Mouse (Mus musculus) spleen, adult 2 months (tissue): ENCODE measurements at regions not wholly inside any gene's neighbourhood (a gene's known extent, or its start where the extent isn't known, plus 50 kb on each side); places are given as distances from the start of the nearest gene placed in this dataset.
A peak's percentile ranks its signal among the peaks of the same experiment; 100 is the strongest.

Source experiments
- DNase-seq, 2 experiments: peaks; one replicate each; pipeline versions ENCODE4 v3.0.0 to v3.0.0-alpha.2; 2012 to 2021; ENCODE audit warnings: low spot score in 2 of 2, low read depth in 1 of 2
- H3K27ac ChIP-seq: fragments of 200-500 bp; 2 replicates; pipeline ENCODE4 v1.5.1; 2012; ENCODE audit warnings: low read length, inconsistent platforms; ENCODE audit not compliant: insufficient read depth
- H3K27me3 ChIP-seq: fragments of 200-500 bp; 2 replicates; pipeline ENCODE4 v1.6.1; 2012; ENCODE audit warnings: mild to moderate bottlenecking, moderate library complexity, low read length, inconsistent platforms; ENCODE audit not compliant: control insufficient read depth, insufficient read depth
- H3K36me3 ChIP-seq: fragments of 200-500 bp; 2 replicates; pipeline ENCODE4 v1.6.1; 2012; ENCODE audit warnings: mild to moderate bottlenecking, low read length, inconsistent platforms; ENCODE audit not compliant: control insufficient read depth, insufficient read depth
- H3K4me1 ChIP-seq: fragments of 200-500 bp; 2 replicates; pipeline ENCODE4 v1.6.1; 2011; ENCODE audit warnings: inconsistent platforms; ENCODE audit not compliant: control insufficient read depth, insufficient read depth, insufficient read length
- H3K4me3 ChIP-seq: fragments of 200-500 bp; 2 replicates; pipeline ENCODE4 v1.5.1; 2011; ENCODE audit warnings: mild to moderate bottlenecking, inconsistent platforms; ENCODE audit not compliant: insufficient read depth, insufficient read length; ENCODE audit errors: extremely low read depth
- CTCF ChIP-seq: fragments of 200-500 bp; IDR thresholded peaks from 2 replicates; pipeline ENCODE4 v1.5.1; 2011; ENCODE audit warnings: mild to moderate bottlenecking, inconsistent platforms; ENCODE audit not compliant: insufficient read depth, insufficient read length, insufficient replicate concordance; ENCODE audit errors: extremely low read depth
- POLR2A ChIP-seq: fragments of 200-500 bp; IDR thresholded peaks from 2 replicates; pipeline ENCODE4 v1.6.1; 2011; ENCODE audit warnings: low read depth, low read length, inconsistent platforms
- WGBS: fragments of 180-500 bp; shearing (Covaris S2); methylation state at CpG from one replicate; pipeline ENCODE4 v1.1.7; 2018; 5-methylcytosine and 5-hydroxymethylcytosine counted together

GRCm38 (mm10) chr2:93135324-93135723 lies 52.0 kb upstream of the Trp53i11 start:
- Histone ChIP-seq H3K36me3 (no peaks in the 10 kb centered on the region), H3K4me3 (no peak overlapping the region), H3K27me3 (no peaks in the 10 kb centered on the region), H3K27ac (no peak overlapping the region), H3K4me1 (peaks cover 11% of the 10 kb centered on the region; the same call in 1 of the 2 replicates)
- no peak for TF ChIP-seq CTCF
- no peak for TF ChIP-seq POLR2A
- no peak for DNase-seq
- WGBS: 58% methylated on average over 7 of the region's 7 CpGs

GRCm38 (mm10) chr2:93133301-93133971 lies 53.9 kb upstream of the Trp53i11 start:
- H3K27ac ChIP-seq: no peak overlapping the region
- no peaks in the 10 kb centered on the region for H3K36me3 ChIP-seq
- H3K4me3 ChIP-seq: no peak overlapping the region
- peaks cover 14% of the 10 kb centered on the region; the same call in 1 of the 2 replicates for H3K4me1 ChIP-seq
- no peak for TF ChIP-seq POLR2A
- no peak for TF ChIP-seq CTCF
- no peak for DNase-seq
- 68% methylated on average over 10 of the region's 10 CpGs for whole genome bisulfite sequencing
- no peaks in the 10 kb centered on the region for H3K27me3 ChIP-seq

- Histone ChIP-seq H3K27me3 (no peaks in the 10 kb centered on the region), H3K27ac (peak overlapping the region; percentile 68), H3K36me3 (no peaks in the 10 kb centered on the region), H3K4me1 (peaks cover 14% of the 10 kb centered on the region; the same call in 1 of the 2 replicates), H3K4me3 (no peak overlapping the region; the same call in 1 of the 2 replicates)
- TF ChIP-seq CTCF (no peak), POLR2A (no peak)
- peak; percentile 36 to 59 for DNase-seq
- WGBS: 5% methylated on average over 9 of the region's 9 CpGs
Measured at GRCm38 (mm10) chr2:93131825-93132623, 55.3 kb upstream of the Trp53i11 start.

GRCm38 (mm10) chr2:93131236-93131635 lies 56.1 kb upstream of the Trp53i11 start:
- Histone ChIP-seq H3K27me3 (no peaks in the 10 kb centered on the region), H3K4me1 (peaks cover 14% of the 10 kb centered on the region; the same call in 1 of the 2 replicates), H3K4me3 (no peak overlapping the region), H3K27ac (no peak overlapping the region; the same call in 1 of the 2 replicates), H3K36me3 (no peaks in the 10 kb centered on the region)
- WGBS: 23% methylated on average over 9 of the region's 9 CpGs
- TF ChIP-seq POLR2A (no peak), CTCF (no peak)
- DNase-seq: no peak

GRCm38 (mm10) chr2:93129176-93129575 lies 58.2 kb upstream of the Trp53i11 start:
- Histone ChIP-seq H3K4me3 (no peak overlapping the region), H3K36me3 (no peaks in the 10 kb centered on the region), H3K4me1 (peaks cover 14% of the 10 kb centered on the region; the same call in 1 of the 2 replicates), H3K27me3 (no peaks in the 10 kb centered on the region), H3K27ac (no peak overlapping the region)
- DNase-seq: peak in 1 of 2 experiments; percentile 15
- TF ChIP-seq POLR2A: no peak
- no peak for TF ChIP-seq CTCF
- 36% methylated on average over 4 of the region's 4 CpGs for WGBS

- TF ChIP-seq CTCF (no peak), POLR2A (no peak)
- no peaks in the 10 kb centered on the region for H3K36me3 ChIP-seq
- peaks cover 11% of the 10 kb centered on the region; the same call in 1 of the 2 replicates for H3K4me1 ChIP-seq
- WGBS: 70% methylated on average over 7 of the region's 7 CpGs
- no peak overlapping the region for H3K27ac ChIP-seq
- no peak overlapping the region for H3K4me3 ChIP-seq
- no peaks in the 10 kb centered on the region for H3K27me3 ChIP-seq
- no peak for DNase-seq
Measured at GRCm38 (mm10) chr2:93126595-93127165, 60.7 kb upstream of the Trp53i11 start.

GRCm38 (mm10) chr2:93126112-93126511 lies 61.2 kb upstream of the Trp53i11 start:
- no peak overlapping the region for H3K4me3 ChIP-seq
- WGBS: 63% methylated on average over 7 of the region's 7 CpGs

More at GRCm38 (mm10) chr2:93126112-93126511, 61.2 kb upstream of the Trp53i11 start:
- no peak overlapping the region for H3K27ac ChIP-seq
- DNase-seq: no peak
- no peaks in the 10 kb centered on the region for H3K36me3 ChIP-seq
- peaks cover 8% of the 10 kb centered on the region; the same call in 1 of the 2 replicates for H3K4me1 ChIP-seq
- no peaks in the 10 kb centered on the region for H3K27me3 ChIP-seq
- TF ChIP-seq CTCF: no peak
- TF ChIP-seq POLR2A: no peak
